Mouse (Mus musculus): ENCODE data around the gene Pan2. TPM values are rescaled to one million over a fixed set of nuclear protein-coding genes. Genes with fewer than 3 reads are reported as not detected.
A peak's percentile ranks its signal among the peaks of the same experiment; 100 is the strongest.

The Pan2 gene
- polyA plus RNA-seq, 1 experiment = 67.5 TPM

DNA sequence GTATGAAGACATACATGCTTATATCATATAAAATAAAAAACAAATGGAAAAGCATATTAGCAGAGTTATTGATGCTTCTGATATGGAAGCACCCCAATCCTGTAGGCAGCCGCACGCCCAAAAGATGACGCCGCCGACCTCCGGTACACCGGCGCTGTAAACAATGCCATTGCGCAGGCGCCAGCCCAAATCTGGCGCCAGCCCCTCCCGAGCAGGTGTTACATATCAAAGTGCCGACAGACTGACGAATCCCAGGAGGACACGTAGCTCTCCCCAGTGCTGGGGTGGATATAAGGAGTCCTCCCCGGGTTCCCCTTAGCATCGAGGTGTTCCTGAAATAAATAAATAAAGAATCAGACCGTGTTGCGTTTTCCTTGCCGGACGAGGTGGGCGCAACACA lies 40.8 kb upstream of the Pan2 start:
- no peak for DNase-seq
- TF ChIP-seq CTCF (IDR thresholded peaks at IDR 0.05; ENCODE audit: borderline replicate concordance, control insufficient read depth, extremely low read depth, insufficient read depth, low read length, poor library complexity) (no peak), POLR2A (IDR thresholded peaks at IDR 0.05; ENCODE audit: control insufficient read depth, extremely low read depth, insufficient read depth, low read length, poor library complexity) (no peak)
- Histone ChIP-seq H3K27me3 (ENCODE audit: control insufficient read depth, insufficient read depth, low read length) (no peaks in the 10 kb centered on the region), H3K4me1 (replicated peaks; ENCODE audit: control insufficient read depth, insufficient read depth, low read length) (peaks cover 8% of the 10 kb centered on the region; the same call in 1 of the 2 replicates), H3K4me3 (ENCODE audit: control insufficient read depth, insufficient read depth, low read length) (no peak overlapping the region), H3K27ac (ENCODE audit: control insufficient read depth, insufficient read depth, low read length) (no peak overlapping the region), H3K36me3 (ENCODE audit: control insufficient read depth, insufficient read depth, low read length) (no peaks in the 10 kb centered on the region)
- 97% methylated on average over 22 of the region's 22 CpGs for WGBS

DNA sequence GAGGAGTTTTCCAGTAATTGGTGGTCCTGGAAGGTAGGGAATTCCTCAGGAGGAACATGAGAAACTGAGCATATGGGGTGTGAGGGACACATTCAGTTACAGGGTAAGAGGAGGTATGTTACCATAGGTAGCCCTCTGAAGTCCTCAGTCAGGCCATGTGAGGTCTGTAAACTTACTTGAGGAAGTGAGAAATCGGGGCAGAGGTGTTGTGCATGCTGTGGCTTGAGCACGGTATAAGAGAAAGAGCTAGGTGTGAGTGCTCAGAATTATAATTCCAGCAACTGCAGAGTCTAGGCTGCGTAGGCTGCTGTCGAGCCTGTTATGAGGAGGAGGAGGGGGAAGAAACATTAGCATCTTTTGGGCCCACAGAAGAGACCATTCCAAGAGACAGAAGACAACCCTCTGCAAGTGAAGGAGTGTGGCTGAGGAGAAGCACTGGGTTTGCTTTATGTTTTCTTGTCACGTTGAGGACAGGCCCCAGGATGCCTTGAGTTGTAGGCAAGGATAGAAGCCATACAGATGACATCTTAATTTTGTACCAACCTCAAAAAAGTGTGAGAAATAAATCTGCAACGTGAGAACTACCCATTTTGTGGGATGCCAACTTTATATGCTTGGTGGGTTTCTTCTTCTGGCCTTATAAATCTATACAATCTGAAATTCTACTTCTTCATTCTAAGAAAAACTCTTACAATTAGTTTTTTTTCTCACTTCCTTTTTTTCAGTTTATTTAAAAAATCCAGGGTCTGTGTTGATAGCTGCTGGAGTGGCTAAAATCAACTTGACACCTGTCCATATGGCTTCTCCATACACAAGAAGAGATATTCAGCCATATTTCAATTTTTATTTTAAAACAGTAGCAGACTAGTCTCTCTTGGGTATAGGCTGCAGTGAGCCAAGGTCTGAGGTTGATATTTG lies 39.5 kb upstream of the Pan2 start:
- 45% methylated on average over 6 of the region's 6 CpGs for WGBS
- no peak overlapping the region for H3K27ac ChIP-seq (ENCODE audit: control insufficient read depth, insufficient read depth, low read length)

DNA sequence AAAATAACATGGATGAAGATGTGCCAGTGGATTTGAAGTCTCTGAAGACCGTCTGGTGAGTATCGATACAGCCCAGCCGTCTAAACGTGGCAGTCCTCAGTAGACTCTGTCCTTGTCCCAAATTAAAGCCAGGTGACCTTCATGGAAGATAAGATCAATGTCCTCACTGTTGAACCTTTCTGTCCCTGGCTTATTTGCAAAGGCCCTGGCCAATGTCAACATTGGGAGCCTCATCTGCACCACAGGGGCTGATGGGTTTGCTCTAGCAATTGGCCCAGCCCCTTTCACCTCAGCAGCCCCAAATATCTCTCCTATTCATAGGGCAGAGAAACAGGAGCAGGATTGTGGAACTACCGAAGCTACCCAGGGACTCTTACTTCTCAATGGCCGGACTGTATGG lies 34.8 kb upstream of the Pan2 start, which contains the start of gene Apof:
Apof (plus strand) TSS at position 301 of the 400 bp plus-strand sequence.
- no peak within 1 kb of the TSS for H3K27ac ChIP-seq (ENCODE audit: control insufficient read depth, insufficient read depth, low read length)
- WGBS = 97% methylated on average over 6 of the region's 6 CpGs
- DNase-seq = no peak
- peaks cover 4% of the 10 kb centered on the region; the same call in 1 of the 2 replicates for H3K4me1 ChIP-seq (replicated peaks; ENCODE audit: control insufficient read depth, insufficient read depth, low read length)
- no peaks in the 10 kb centered on the region for H3K36me3 ChIP-seq (ENCODE audit: control insufficient read depth, insufficient read depth, low read length)
- TF ChIP-seq POLR2A (IDR thresholded peaks at IDR 0.05; ENCODE audit: control insufficient read depth, extremely low read depth, insufficient read depth, low read length, poor library complexity) (no peak), CTCF (IDR thresholded peaks at IDR 0.05; ENCODE audit: borderline replicate concordance, control insufficient read depth, extremely low read depth, insufficient read depth, low read length, poor library complexity) (no peak)
- H3K27me3 ChIP-seq (ENCODE audit: control insufficient read depth, insufficient read depth, low read length) = no peaks in the 10 kb centered on the region
- H3K4me3 ChIP-seq (ENCODE audit: control insufficient read depth, insufficient read depth, low read length) = no peak within 1 kb of the TSS

More for the DNA sequence above, 39.5 kb upstream of the Pan2 start:
- Histone ChIP-seq H3K36me3 (ENCODE audit: control insufficient read depth, insufficient read depth, low read length) (no peaks in the 10 kb centered on the region), H3K4me3 (ENCODE audit: control insufficient read depth, insufficient read depth, low read length) (no peak overlapping the region), H3K27me3 (ENCODE audit: control insufficient read depth, insufficient read depth, low read length) (no peaks in the 10 kb centered on the region), H3K4me1 (replicated peaks; ENCODE audit: control insufficient read depth, insufficient read depth, low read length) (peaks cover 8% of the 10 kb centered on the region; the same call in 1 of the 2 replicates)
- TF ChIP-seq POLR2A (IDR thresholded peaks at IDR 0.05; ENCODE audit: control insufficient read depth, extremely low read depth, insufficient read depth, low read length, poor library complexity) = no peak
- TF ChIP-seq CTCF (IDR thresholded peaks at IDR 0.05; ENCODE audit: borderline replicate concordance, control insufficient read depth, extremely low read depth, insufficient read depth, low read length, poor library complexity) = no peak
- no peak for DNase-seq

DNA sequence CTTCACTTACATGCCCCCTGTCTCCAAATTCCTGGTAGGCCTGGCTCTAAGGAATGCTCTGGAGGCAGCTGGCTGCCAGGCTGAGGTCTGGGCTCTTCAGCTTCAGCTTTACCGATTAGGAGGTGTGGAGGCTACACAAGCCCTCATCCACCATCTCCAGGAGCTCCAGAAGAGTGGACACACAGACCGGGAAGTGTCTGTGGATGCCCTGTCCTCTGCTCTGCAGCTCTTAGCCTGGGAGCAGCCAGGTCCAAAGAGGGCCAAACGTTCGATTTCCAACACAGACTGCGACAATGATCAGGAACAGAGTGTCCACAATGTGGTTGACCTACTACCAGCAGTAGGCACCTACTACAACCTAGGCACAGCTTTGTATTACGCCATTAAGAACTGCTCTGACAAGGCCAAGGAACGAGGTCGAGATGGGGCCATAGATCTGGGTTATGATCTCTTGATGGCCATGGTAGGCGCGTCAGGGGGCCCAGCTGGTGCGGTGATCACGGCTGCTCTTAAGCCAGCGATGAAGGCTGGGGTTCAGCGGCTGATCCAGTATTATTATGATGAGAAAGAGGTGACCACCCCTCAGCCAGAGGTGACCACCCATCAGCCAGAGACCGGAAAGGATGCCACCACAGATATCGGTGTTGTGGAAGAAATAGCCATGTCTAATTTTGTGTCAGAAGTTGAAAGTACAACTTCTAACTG lies 33.8 kb upstream of the Pan2 start:
- TF ChIP-seq POLR2A (IDR thresholded peaks at IDR 0.05; ENCODE audit: control insufficient read depth, extremely low read depth, insufficient read depth, low read length, poor library complexity) (no peak), CTCF (IDR thresholded peaks at IDR 0.05; ENCODE audit: borderline replicate concordance, control insufficient read depth, extremely low read depth, insufficient read depth, low read length, poor library complexity) (no peak)
- Histone ChIP-seq H3K27me3 (ENCODE audit: control insufficient read depth, insufficient read depth, low read length) (no peaks in the 10 kb centered on the region), H3K27ac (ENCODE audit: control insufficient read depth, insufficient read depth, low read length) (no peak overlapping the region), H3K4me1 (replicated peaks; ENCODE audit: control insufficient read depth, insufficient read depth, low read length) (peaks cover 4% of the 10 kb centered on the region; the same call in 1 of the 2 replicates), H3K4me3 (ENCODE audit: control insufficient read depth, insufficient read depth, low read length) (no peak overlapping the region), H3K36me3 (ENCODE audit: control insufficient read depth, insufficient read depth, low read length) (no peaks in the 10 kb centered on the region)
- WGBS = 97% methylated on average over 16 of the region's 16 CpGs
- no peak for DNase-seq

DNA sequence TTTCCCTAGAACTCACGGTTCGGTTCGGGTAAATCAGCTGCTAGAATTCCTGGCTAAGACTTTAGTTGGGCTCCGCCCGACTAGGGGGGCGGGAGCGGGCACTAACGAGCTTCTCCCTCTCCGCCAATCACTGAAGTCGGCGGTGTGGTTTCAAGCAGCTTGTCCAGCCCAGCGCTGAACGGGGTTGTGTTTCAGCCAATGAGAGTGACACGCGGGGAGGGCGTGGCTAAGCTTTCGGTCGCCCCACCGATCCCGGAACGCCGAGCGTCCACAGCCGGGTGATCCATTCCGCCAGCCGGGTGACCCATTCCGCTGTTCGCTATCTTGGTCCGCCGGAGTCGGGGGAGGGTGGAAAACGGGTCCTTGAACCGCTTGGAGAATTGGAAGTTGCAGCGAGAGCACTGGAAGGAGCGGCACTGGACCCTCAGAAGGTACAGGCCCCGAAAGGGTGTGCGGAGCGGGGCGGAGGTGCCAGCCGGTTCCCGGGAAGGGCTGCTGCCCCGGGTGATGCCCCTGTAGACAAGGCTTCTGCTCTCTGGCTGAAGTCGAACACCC lies 32.8 kb upstream of the Pan2 start, which contains the start of gene Stat2:
Stat2 (plus strand) TSS at position 273 of the 555 bp plus-strand sequence.
- Histone ChIP-seq H3K27me3 (ENCODE audit: control insufficient read depth, insufficient read depth, low read length) (no peaks in the 10 kb centered on the region), H3K4me3 (ENCODE audit: control insufficient read depth, insufficient read depth, low read length) (peak within 1 kb of the TSS; percentile 94), H3K27ac (ENCODE audit: control insufficient read depth, insufficient read depth, low read length) (peak within 1 kb of the TSS; percentile 32), H3K36me3 (ENCODE audit: control insufficient read depth, insufficient read depth, low read length) (no peaks in the 10 kb centered on the region), H3K4me1 (replicated peaks; ENCODE audit: control insufficient read depth, insufficient read depth, low read length) (peaks cover 4% of the 10 kb centered on the region; the same call in 1 of the 2 replicates)
- WGBS = under 1% methylated on average over 43 of the region's 43 CpGs
- TF ChIP-seq CTCF (IDR thresholded peaks at IDR 0.05; ENCODE audit: borderline replicate concordance, control insufficient read depth, extremely low read depth, insufficient read depth, low read length, poor library complexity) = no peak
- TF ChIP-seq POLR2A (IDR thresholded peaks at IDR 0.05; ENCODE audit: control insufficient read depth, extremely low read depth, insufficient read depth, low read length, poor library complexity) = peak; percentile 76; the same call in 1 of the 2 replicates
- peak; percentile 95 for DNase-seq

DNA sequence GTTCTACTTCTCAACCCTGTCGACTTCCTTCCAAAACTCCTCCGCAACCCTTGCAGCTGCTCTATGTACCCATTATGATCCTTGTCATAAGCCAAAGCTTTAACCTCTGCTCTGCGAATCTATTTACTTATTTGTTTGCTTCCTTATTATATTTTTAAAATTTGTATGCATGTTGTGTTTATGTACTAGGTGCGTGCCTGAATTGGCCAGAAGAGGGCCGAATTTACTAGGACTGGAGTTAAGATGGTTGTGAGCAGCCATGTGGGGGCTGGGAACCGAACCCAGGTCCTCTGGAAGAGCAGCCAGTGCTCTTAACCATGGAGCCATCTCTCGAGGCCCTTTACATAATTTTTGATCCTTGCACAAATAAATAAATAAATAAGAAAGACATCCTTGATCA lies 32.3 kb upstream of the Pan2 start:
- TF ChIP-seq CTCF (IDR thresholded peaks at IDR 0.05; ENCODE audit: borderline replicate concordance, control insufficient read depth, extremely low read depth, insufficient read depth, low read length, poor library complexity) = no peak
- no peak for TF ChIP-seq POLR2A (IDR thresholded peaks at IDR 0.05; ENCODE audit: control insufficient read depth, extremely low read depth, insufficient read depth, low read length, poor library complexity)
- peak overlapping the region; percentile 32 for H3K27ac ChIP-seq (ENCODE audit: control insufficient read depth, insufficient read depth, low read length)
- H3K4me3 ChIP-seq (ENCODE audit: control insufficient read depth, insufficient read depth, low read length) = peak overlapping the region; percentile 94
- H3K27me3 ChIP-seq (ENCODE audit: control insufficient read depth, insufficient read depth, low read length) = no peaks in the 10 kb centered on the region
- DNase-seq = no peak
- H3K36me3 ChIP-seq (ENCODE audit: control insufficient read depth, insufficient read depth, low read length) = no peaks in the 10 kb centered on the region
- 42% methylated on average over 7 of the region's 7 CpGs for WGBS
- peaks cover 4% of the 10 kb centered on the region; the same call in 1 of the 2 replicates for H3K4me1 ChIP-seq (replicated peaks; ENCODE audit: control insufficient read depth, insufficient read depth, low read length)
